4 mouse cellular contexts compared by ENCODE assay signal in genomic region chrX:65778656-65779370, GRCm38 (mm10).
DNase-seq lines count a peak whose midpoint lies in the region.

No protein-coding gene starts in this region.

- peak; percentile 65 for DNase-seq in ES-CJ7 (ENCODE audit: low read depth, low spot score)
- DNase-seq in Muller cell, postnatal 12 days (ENCODE audit: inconsistent ontology term), result peak; percentile 1
- peak; percentile 66 for DNase-seq in ZHBTc4 (ENCODE audit: low read depth, low spot score)
- DNase-seq in kidney, adult 9 months, result peak; percentile 0

Comparison
In these comparisons a context has a peak if more than half of its experiments do, and no peak if none do; other contexts are left out.
1. Peak in every context shown above with its lines: DNase-seq.
2. DNase-seq: peak in every context shown above with its lines; median percentile 66 in ZHBTc4; 65 in ES-CJ7; 1 in Muller cell, postnatal 12 days; 0 in kidney, adult 9 months.